Mouse (Mus musculus): Measurements from ENCODE around the gene Plod3. TPM values are rescaled to one million over a fixed set of nuclear protein-coding genes. Genes with fewer than 3 reads are reported as not detected.

The Plod3 gene
- polyA plus RNA-seq, 1 experiment from 2014 or later: 22.1 TPM

- Histone ChIP-seq H3K4me3 (no peak overlapping the region), H3K4me1 (peaks cover 54% of the 10 kb centered on the region), H3K9ac (no peak overlapping the region), H3K27ac (no peak overlapping the region), H3K4me2 (peak overlapping the region; percentile 71; the same call in 1 of the 2 replicates), H3K27me3 (replicated peaks) (peaks cover 90% of the 10 kb centered on the region), H3K36me3 (no peaks in the 10 kb centered on the region), H3K9me3 (replicated peaks) (no peaks in the 10 kb centered on the region)
- no peak for ATAC-seq
- WGBS (ENCODE audit: insufficient replicate concordance): 10% methylated on average over 29 of the region's 29 CpGs
Observed at GRCm38 (mm10) chr5:137028561-137029272, 41.9 kb downstream of the Plod3 start.

GRCm38 (mm10) chr5:137029273-137029585, 42.4 kb downstream of the Plod3 start:
- no peaks in the 10 kb centered on the region for H3K36me3 ChIP-seq
- H3K4me2 ChIP-seq: peak overlapping the region; percentile 71
- peak overlapping the region; percentile 38 for H3K4me3 ChIP-seq
- no peak overlapping the region for H3K9ac ChIP-seq
- WGBS (ENCODE audit: insufficient replicate concordance): 2% methylated on average over 8 of the region's 8 CpGs
- H3K9me3 ChIP-seq (replicated peaks): no peaks in the 10 kb centered on the region
- H3K27me3 ChIP-seq (replicated peaks): peaks cover 90% of the 10 kb centered on the region
- no peak for ATAC-seq
- no peak overlapping the region for H3K27ac ChIP-seq
- H3K4me1 ChIP-seq: peaks cover 54% of the 10 kb centered on the region

- Histone ChIP-seq H3K9ac (peak overlapping the region; percentile 30; the same call in 1 of the 2 replicates), H3K27ac (no peak overlapping the region), H3K36me3 (no peaks in the 10 kb centered on the region), H3K9me3 (replicated peaks) (no peaks in the 10 kb centered on the region), H3K4me3 (peak overlapping the region; percentile 38), H3K4me1 (peaks cover 54% of the 10 kb centered on the region), H3K27me3 (replicated peaks) (peaks cover 87% of the 10 kb centered on the region), H3K4me2 (peak overlapping the region; percentile 71)
- whole genome bisulfite sequencing (ENCODE audit: insufficient replicate concordance): 3% methylated on average over 52 of the region's 52 CpGs
- peak; percentile 57 for ATAC-seq
Observed at GRCm38 (mm10) chr5:137029643-137030415, 43.0 kb downstream of the Plod3 start.

- WGBS (ENCODE audit: insufficient replicate concordance): 13% methylated on average over 22 of the region's 22 CpGs
- Histone ChIP-seq H3K4me1 (peaks cover 48% of the 10 kb centered on the region), H3K36me3 (peaks cover 2% of the 10 kb centered on the region; the same call in 1 of the 2 replicates), H3K4me2 (peak overlapping the region; percentile 71), H3K9me3 (replicated peaks) (no peaks in the 10 kb centered on the region), H3K27ac (no peak overlapping the region), H3K27me3 (replicated peaks) (peaks cover 81% of the 10 kb centered on the region), H3K9ac (no peak overlapping the region), H3K4me3 (peak overlapping the region; percentile 38)
- no peak for ATAC-seq
Observed at GRCm38 (mm10) chr5:137030416-137030810, 43.6 kb downstream of the Plod3 start.

- peaks cover 11% of the 10 kb centered on the region for H3K36me3 ChIP-seq
- peaks cover 46% of the 10 kb centered on the region for H3K4me1 ChIP-seq
- H3K9ac ChIP-seq: no peak overlapping the region
- peak overlapping the region; percentile 82 for H3K4me2 ChIP-seq
- 2% methylated on average over 78 of the region's 78 CpGs for WGBS (ENCODE audit: insufficient replicate concordance)
- peak overlapping the region; percentile 58 for H3K4me3 ChIP-seq
- ATAC-seq: no peak
- no peak overlapping the region for H3K27ac ChIP-seq
- no peaks in the 10 kb centered on the region for H3K9me3 ChIP-seq (replicated peaks)
- H3K27me3 ChIP-seq (replicated peaks): peaks cover 71% of the 10 kb centered on the region
Observed at GRCm38 (mm10) chr5:137031076-137032032, 44.5 kb downstream of the Plod3 start.

- no peaks in the 10 kb centered on the region for H3K9me3 ChIP-seq (replicated peaks)
- peaks cover 65% of the 10 kb centered on the region for H3K27me3 ChIP-seq (replicated peaks)
- peak overlapping the region; percentile 82 for H3K4me2 ChIP-seq
- H3K27ac ChIP-seq: no peak overlapping the region
- H3K9ac ChIP-seq: 0 out of 2 replicates have a peak overlapping the region, but pooled peaks have one; percentile 12
- peaks cover 46% of the 10 kb centered on the region for H3K4me1 ChIP-seq
- ATAC-seq: no peak
- H3K4me3 ChIP-seq: peak overlapping the region; percentile 58
- peaks cover 18% of the 10 kb centered on the region for H3K36me3 ChIP-seq
- under 1% methylated on average over 30 of the region's 33 CpGs for WGBS (ENCODE audit: insufficient replicate concordance)
Observed at GRCm38 (mm10) chr5:137032033-137032421, 45.2 kb downstream of the Plod3 start.

- H3K27me3 ChIP-seq (replicated peaks): peaks cover 58% of the 10 kb centered on the region
- H3K4me2 ChIP-seq: peak overlapping the region; percentile 82
- no peaks in the 10 kb centered on the region for H3K9me3 ChIP-seq (replicated peaks)
- under 1% methylated on average over 49 of the region's 49 CpGs for WGBS (ENCODE audit: insufficient replicate concordance)
- H3K36me3 ChIP-seq: peaks cover 24% of the 10 kb centered on the region
- H3K4me1 ChIP-seq: peaks cover 46% of the 10 kb centered on the region
- peak overlapping the region; percentile 65 for H3K9ac ChIP-seq
- peak; percentile 86 for ATAC-seq
- H3K27ac ChIP-seq: peak overlapping the region; percentile 41; the same call in 1 of the 2 replicates
- H3K4me3 ChIP-seq: peak overlapping the region; percentile 58
Observed at GRCm38 (mm10) chr5:137032641-137033074, 45.8 kb downstream of the Plod3 start.

GRCm38 (mm10) chr5:137036211-137036610, 49.4 kb downstream of the Plod3 start:
- Histone ChIP-seq H3K27me3 (replicated peaks) (peaks cover 23% of the 10 kb centered on the region), H3K9ac (no peak overlapping the region), H3K4me2 (no peak overlapping the region), H3K27ac (no peak overlapping the region), H3K9me3 (replicated peaks) (no peaks in the 10 kb centered on the region), H3K4me3 (no peak overlapping the region), H3K36me3 (peaks cover 58% of the 10 kb centered on the region), H3K4me1 (peaks cover 24% of the 10 kb centered on the region)
- WGBS (ENCODE audit: insufficient replicate concordance): 71% methylated on average over 13 of the region's 13 CpGs
- ATAC-seq: no peak

GRCm38 (mm10) chr5:137039453-137039852, 52.6 kb downstream of the Plod3 start:
- no peak for ATAC-seq
- H3K9ac ChIP-seq: no peak overlapping the region
- WGBS (ENCODE audit: insufficient replicate concordance): 88% methylated on average over 10 of the region's 10 CpGs
- no peak overlapping the region for H3K4me2 ChIP-seq
- H3K27ac ChIP-seq: no peak overlapping the region
- 0 out of 2 replicates have a peak, but pooled peaks cover under 1% of the 10 kb centered on the region for H3K27me3 ChIP-seq (replicated peaks)
- peaks cover 85% of the 10 kb centered on the region for H3K36me3 ChIP-seq
- H3K4me3 ChIP-seq: no peak overlapping the region
- H3K9me3 ChIP-seq (replicated peaks): no peaks in the 10 kb centered on the region
- H3K4me1 ChIP-seq: peaks cover under 1% of the 10 kb centered on the region; the same call in 1 of the 2 replicates

- peaks cover 73% of the 10 kb centered on the region for H3K36me3 ChIP-seq
- no peak overlapping the region for H3K4me2 ChIP-seq
- no peak for ATAC-seq
- no peak overlapping the region for H3K9ac ChIP-seq
- H3K4me3 ChIP-seq: no peak overlapping the region
- H3K9me3 ChIP-seq (replicated peaks): no peaks in the 10 kb centered on the region
- H3K27me3 ChIP-seq (replicated peaks): no peaks in the 10 kb centered on the region
- peaks cover 20% of the 10 kb centered on the region for H3K4me1 ChIP-seq
- 80% methylated on average over 10 of the region's 10 CpGs for WGBS (ENCODE audit: insufficient replicate concordance)
- 0 out of 2 replicates have a peak overlapping the region, but pooled peaks have one; percentile 4 for H3K27ac ChIP-seq
Observed at GRCm38 (mm10) chr5:137041442-137041841, 54.6 kb downstream of the Plod3 start.

GRCm38 (mm10) chr5:137043997-137044396, 57.2 kb downstream of the Plod3 start:
- H3K4me2 ChIP-seq: no peak overlapping the region
- peaks cover 7% of the 10 kb centered on the region for H3K27me3 ChIP-seq (replicated peaks)
- ATAC-seq: no peak
- H3K9me3 ChIP-seq (replicated peaks): no peaks in the 10 kb centered on the region
- H3K36me3 ChIP-seq: peaks cover 48% of the 10 kb centered on the region
- WGBS (ENCODE audit: insufficient replicate concordance): 90% methylated on average over 7 of the region's 7 CpGs
- H3K27ac ChIP-seq: no peak overlapping the region
- H3K4me1 ChIP-seq: peaks cover 22% of the 10 kb centered on the region
- no peak overlapping the region for H3K9ac ChIP-seq
- no peak overlapping the region for H3K4me3 ChIP-seq
